Mouse (Mus musculus): ENCODE data around the gene Gm21976. TPM values are rescaled to one million over a fixed set of nuclear protein-coding genes. Genes with fewer than 3 reads are reported as not detected.

The Gm21976 gene
- total and polyA plus RNA-seq, 3 experiments, result not detected

DNA sequence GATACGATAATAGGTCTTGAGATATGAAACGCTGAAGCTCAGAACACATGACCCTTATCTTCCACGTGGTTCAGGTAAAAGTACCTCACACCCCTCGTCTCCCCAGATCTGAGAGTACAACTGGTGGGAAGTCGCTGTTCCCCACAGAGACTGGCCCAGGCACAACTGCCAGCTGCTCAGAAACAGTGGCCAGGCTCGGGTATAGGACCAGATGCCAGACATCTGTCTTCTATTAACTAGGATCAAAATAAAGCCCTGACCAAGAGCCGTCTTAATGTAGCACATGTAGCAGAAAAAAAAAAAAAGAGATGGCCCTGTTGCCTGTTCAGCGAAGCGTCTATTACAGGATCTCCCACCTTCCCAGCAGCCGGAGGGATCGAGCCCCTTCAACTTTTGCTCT is 45.3 kb downstream of the Gm21976 start:
- Histone ChIP-seq H3K27me3 (ENCODE audit: insufficient read depth, low read length) (no peaks in the 10 kb centered on the region), H3K4me1 (ENCODE audit: insufficient read depth, low read depth, low read length) (no peaks in the 10 kb centered on the region), H3K4me3 (ENCODE audit: low read depth, low read length) (no peak overlapping the region), H3K9me3 (replicated peaks) (no peaks in the 10 kb centered on the region), H3K36me3 (replicated peaks) (peaks cover 15% of the 10 kb centered on the region)
- ATAC-seq (ENCODE audit: extremely low read depth, insufficient number of reproducible peaks, low FRiP score, poor library complexity, severe bottlenecking) (no peak), DNase-seq (ENCODE audit: low spot score) (no peak)
- TF ChIP-seq POLR2AphosphoS5 (IDR thresholded peaks at IDR 0.05; ENCODE audit: insufficient replicate concordance, low read depth, low read length) (no peak), GATA1 (IDR thresholded peaks at IDR 0.05; ENCODE audit: borderline replicate concordance, low read length) (no peak), CTCF (IDR thresholded peaks at IDR 0.05; ENCODE audit: low read depth, low read length) (no peak), TAL1 (conservative IDR thresholded peaks at IDR 0.05; ENCODE audit: low read depth, low read length) (no peak), GATA2 (IDR thresholded peaks at IDR 0.05; ENCODE audit: borderline replicate concordance, low read depth, low read length) (no peak)

DNA sequence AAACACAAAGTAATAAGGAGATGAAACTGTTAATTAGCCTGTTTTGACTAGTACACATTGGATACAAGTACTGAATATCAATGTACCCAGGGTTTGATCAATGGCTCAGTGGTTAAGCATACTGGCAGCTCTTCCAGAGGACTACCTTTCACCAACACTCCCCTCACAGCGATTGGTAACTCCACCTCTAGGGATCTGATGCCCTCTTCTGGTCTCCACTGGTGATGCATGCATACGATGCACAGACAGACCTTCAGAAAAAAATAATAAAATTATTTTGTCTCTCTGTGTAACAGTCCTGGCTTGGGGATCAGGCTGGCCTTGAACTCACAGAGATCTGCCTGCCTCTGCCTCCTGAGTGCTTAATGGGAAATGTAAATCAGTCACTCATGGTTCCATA is 52.4 kb downstream of the Gm21976 start:
- peak; percentile 29 for DNase-seq (ENCODE audit: low spot score)
- no peak for TF ChIP-seq TAL1 (conservative IDR thresholded peaks at IDR 0.05; ENCODE audit: low read depth, low read length)
- TF ChIP-seq GATA2 (IDR thresholded peaks at IDR 0.05; ENCODE audit: borderline replicate concordance, low read depth, low read length), result no peak
- TF ChIP-seq GATA1 (IDR thresholded peaks at IDR 0.05; ENCODE audit: borderline replicate concordance, low read length), result no peak
- peak; percentile 9; the same call in 1 of the 2 replicates for TF ChIP-seq CTCF (IDR thresholded peaks at IDR 0.05; ENCODE audit: low read depth, low read length)
- no peak for TF ChIP-seq POLR2AphosphoS5 (IDR thresholded peaks at IDR 0.05; ENCODE audit: insufficient replicate concordance, low read depth, low read length)
- Histone ChIP-seq H3K4me3 (ENCODE audit: low read depth, low read length) (no peak overlapping the region), H3K36me3 (replicated peaks) (no peaks in the 10 kb centered on the region), H3K9me3 (replicated peaks) (no peaks in the 10 kb centered on the region), H3K4me1 (ENCODE audit: insufficient read depth, low read depth, low read length) (no peaks in the 10 kb centered on the region), H3K27me3 (ENCODE audit: insufficient read depth, low read length) (peaks cover 12% of the 10 kb centered on the region)
- no peak for ATAC-seq (ENCODE audit: extremely low read depth, insufficient number of reproducible peaks, low FRiP score, poor library complexity, severe bottlenecking)

DNA sequence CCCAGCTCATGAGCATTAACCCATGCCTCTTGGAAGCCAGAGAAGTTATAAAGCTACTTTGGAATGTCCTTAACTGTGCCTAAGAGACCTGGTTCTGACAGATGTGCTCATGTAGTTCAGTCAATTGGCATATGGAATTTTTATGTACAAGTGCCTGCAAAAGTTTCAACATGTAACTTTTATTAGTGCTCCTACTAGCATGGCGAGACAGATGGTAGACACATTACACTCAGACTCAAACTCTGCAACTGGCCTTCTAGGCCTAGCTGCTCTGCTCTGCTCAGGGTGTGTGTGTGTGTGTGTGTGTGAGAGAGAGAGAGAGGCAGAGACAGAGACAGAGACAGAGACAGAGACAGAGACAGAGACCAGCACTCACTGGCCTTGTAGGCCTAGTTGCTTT is 56.5 kb downstream of the Gm21976 start:
- H3K4me1 ChIP-seq (ENCODE audit: insufficient read depth, low read depth, low read length), result no peaks in the 10 kb centered on the region
- peaks cover 22% of the 10 kb centered on the region for H3K27me3 ChIP-seq (ENCODE audit: insufficient read depth, low read length)
- no peaks in the 10 kb centered on the region for H3K36me3 ChIP-seq (replicated peaks)
- no peak for TF ChIP-seq TAL1 (conservative IDR thresholded peaks at IDR 0.05; ENCODE audit: low read depth, low read length)
- TF ChIP-seq GATA2 (IDR thresholded peaks at IDR 0.05; ENCODE audit: borderline replicate concordance, low read depth, low read length), result no peak
- no peak for TF ChIP-seq CTCF (IDR thresholded peaks at IDR 0.05; ENCODE audit: low read depth, low read length)
- no peak for TF ChIP-seq POLR2AphosphoS5 (IDR thresholded peaks at IDR 0.05; ENCODE audit: insufficient replicate concordance, low read depth, low read length)
- no peak for TF ChIP-seq GATA1 (IDR thresholded peaks at IDR 0.05; ENCODE audit: borderline replicate concordance, low read length)
- H3K4me3 ChIP-seq (ENCODE audit: low read depth, low read length), result no peak overlapping the region
- no peaks in the 10 kb centered on the region for H3K9me3 ChIP-seq (replicated peaks)
- ATAC-seq (ENCODE audit: extremely low read depth, insufficient number of reproducible peaks, low FRiP score, poor library complexity, severe bottlenecking) (no peak), DNase-seq (ENCODE audit: low spot score) (no peak)

DNA sequence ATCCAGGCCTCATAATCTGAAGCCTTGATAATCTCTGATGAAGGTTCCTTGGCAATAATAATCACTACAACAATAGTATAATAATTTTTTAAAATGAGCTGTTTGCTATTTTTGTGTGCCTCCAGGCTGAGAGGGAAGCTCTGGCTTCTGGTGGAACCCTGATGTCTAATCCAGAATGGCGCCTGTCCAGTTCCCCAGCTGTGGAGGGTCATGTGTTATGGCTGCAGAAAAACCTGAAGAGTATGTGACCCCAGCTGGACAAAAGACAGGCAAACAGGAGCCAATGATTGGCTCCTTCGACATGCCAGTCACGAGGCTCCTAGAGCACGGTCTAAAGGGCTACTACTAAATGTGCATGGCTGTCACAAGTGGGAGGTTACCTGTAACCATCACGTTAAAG is 60.8 kb downstream of the Gm21976 start:
- Histone ChIP-seq H3K4me3 (ENCODE audit: low read depth, low read length) (no peak overlapping the region), H3K36me3 (replicated peaks) (no peaks in the 10 kb centered on the region), H3K4me1 (ENCODE audit: insufficient read depth, low read depth, low read length) (no peaks in the 10 kb centered on the region), H3K27me3 (ENCODE audit: insufficient read depth, low read length) (peaks cover 19% of the 10 kb centered on the region), H3K9me3 (replicated peaks) (no peaks in the 10 kb centered on the region)
- ATAC-seq (ENCODE audit: extremely low read depth, insufficient number of reproducible peaks, low FRiP score, poor library complexity, severe bottlenecking) (no peak), DNase-seq (ENCODE audit: low spot score) (no peak)
- no peak for TF ChIP-seq CTCF (IDR thresholded peaks at IDR 0.05; ENCODE audit: low read depth, low read length)
- TF ChIP-seq POLR2AphosphoS5 (IDR thresholded peaks at IDR 0.05; ENCODE audit: insufficient replicate concordance, low read depth, low read length), result no peak
- TF ChIP-seq TAL1 (conservative IDR thresholded peaks at IDR 0.05; ENCODE audit: low read depth, low read length), result no peak
- no peak for TF ChIP-seq GATA1 (IDR thresholded peaks at IDR 0.05; ENCODE audit: borderline replicate concordance, low read length)
- TF ChIP-seq GATA2 (IDR thresholded peaks at IDR 0.05; ENCODE audit: borderline replicate concordance, low read depth, low read length), result no peak

DNA sequence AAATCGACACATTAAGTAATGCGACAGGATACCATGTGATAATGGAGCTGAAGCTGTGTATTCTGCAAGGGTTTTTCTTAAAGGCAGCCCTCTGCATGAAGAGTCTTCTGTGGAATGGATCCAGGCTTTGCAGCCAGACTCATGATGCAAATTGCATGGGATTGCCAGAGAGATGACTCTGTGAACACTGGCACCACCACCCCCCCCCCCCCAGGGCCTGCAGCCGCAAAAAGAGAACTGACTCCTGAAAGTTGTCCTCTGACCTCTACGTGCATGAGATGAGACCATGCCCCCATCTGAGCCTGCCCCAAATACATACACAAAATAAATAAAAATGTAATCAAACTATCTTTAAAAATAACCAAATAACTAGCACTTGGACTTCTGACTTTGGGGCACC is 69.8 kb downstream of the Gm21976 start:
- DNase-seq (ENCODE audit: low spot score), result no peak
- H3K4me3 ChIP-seq (ENCODE audit: low read depth, low read length), result no peak overlapping the region
- no peak for ATAC-seq (ENCODE audit: extremely low read depth, insufficient number of reproducible peaks, low FRiP score, poor library complexity, severe bottlenecking)
- no peaks in the 10 kb centered on the region for H3K36me3 ChIP-seq (replicated peaks)
- H3K9me3 ChIP-seq (replicated peaks), result peaks cover 10% of the 10 kb centered on the region
- H3K27me3 ChIP-seq (ENCODE audit: insufficient read depth, low read length), result peaks cover 16% of the 10 kb centered on the region
- H3K4me1 ChIP-seq (ENCODE audit: insufficient read depth, low read depth, low read length), result no peaks in the 10 kb centered on the region
- TF ChIP-seq CTCF (IDR thresholded peaks at IDR 0.05; ENCODE audit: low read depth, low read length) (no peak), GATA1 (IDR thresholded peaks at IDR 0.05; ENCODE audit: borderline replicate concordance, low read length) (no peak), GATA2 (IDR thresholded peaks at IDR 0.05; ENCODE audit: borderline replicate concordance, low read depth, low read length) (no peak)

DNA sequence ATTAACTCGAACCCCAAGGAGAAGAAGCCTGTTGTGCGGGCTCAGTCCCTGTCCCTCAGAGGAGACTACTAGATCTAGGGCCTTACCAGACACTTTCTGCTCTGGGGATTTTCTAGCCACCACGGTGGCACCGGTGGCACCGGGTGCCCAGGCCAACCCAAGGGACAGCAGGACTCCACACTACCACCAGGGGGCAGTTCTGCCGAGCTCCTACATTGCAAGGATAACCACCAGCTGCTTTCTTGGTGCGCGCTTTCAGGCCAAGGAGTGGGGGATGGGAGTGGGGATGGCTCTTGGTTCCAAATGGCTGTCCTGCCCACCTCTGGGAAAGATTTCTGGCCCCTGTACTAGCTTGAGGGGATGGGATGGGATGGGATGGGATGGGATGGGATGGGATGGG is 71.8 kb downstream of the Gm21976 start:
- Histone ChIP-seq H3K9me3 (replicated peaks) (peaks cover 25% of the 10 kb centered on the region), H3K4me1 (ENCODE audit: insufficient read depth, low read depth, low read length) (no peaks in the 10 kb centered on the region), H3K36me3 (replicated peaks) (no peaks in the 10 kb centered on the region), H3K4me3 (ENCODE audit: low read depth, low read length) (no peak overlapping the region), H3K27me3 (ENCODE audit: insufficient read depth, low read length) (peaks cover 19% of the 10 kb centered on the region; the same call in 1 of the 2 replicates)
- no peak for TF ChIP-seq CTCF (IDR thresholded peaks at IDR 0.05; ENCODE audit: low read depth, low read length)
- no peak for TF ChIP-seq TAL1 (conservative IDR thresholded peaks at IDR 0.05; ENCODE audit: low read depth, low read length)
- no peak for TF ChIP-seq GATA2 (IDR thresholded peaks at IDR 0.05; ENCODE audit: borderline replicate concordance, low read depth, low read length)
- no peak for TF ChIP-seq GATA1 (IDR thresholded peaks at IDR 0.05; ENCODE audit: borderline replicate concordance, low read length)
- no peak for TF ChIP-seq POLR2AphosphoS5 (IDR thresholded peaks at IDR 0.05; ENCODE audit: insufficient replicate concordance, low read depth, low read length)
- no peak for ATAC-seq (ENCODE audit: extremely low read depth, insufficient number of reproducible peaks, low FRiP score, poor library complexity, severe bottlenecking)
- no peak for DNase-seq (ENCODE audit: low spot score)
